Comparison of ENCODE assay signal across 11 mouse cellular contexts in genomic region chr11:116985504-116986385, GRCm38 (mm10).
A peak's percentile ranks its signal among the peaks of the same experiment; 100 is the strongest.
DNase-seq lines count a peak whose midpoint lies in the region; TF ChIP-seq lines count a peak whose summit lies in the region.
"Had no signal": no experiment of that assay in that cellular context is flagged by ENCODE, and none has a peak within 500 bp of the region (broad histone marks: within the 10 kb centered on the region; RNA-seq: fewer than 3 reads in every experiment).

No protein-coding gene starts in this region.

- H3K4me3 ChIP-seq in bone marrow, adult 2 months (replicated peaks; ENCODE audit: control insufficient read depth, low read depth, low read length): no peak overlapping the region
- H3K4me3 ChIP-seq: embryonic facial prominence, embryonic 13.5 days had no signal

- 58% methylated on average over 15 of the region's 15 CpGs for WGBS in bone marrow, adult 2 months

- 0 out of 2 replicates have a peak, but pooled peaks have one; percentile 10 for TF ChIP-seq POLR2A in bone marrow, adult 2 months (IDR thresholded peaks at IDR 0.05; ENCODE audit: borderline replicate concordance, control insufficient read depth, low read depth, low read length)

- TF ChIP-seq CTCF in bone marrow, adult 2 months (IDR thresholded peaks at IDR 0.05; ENCODE audit: control insufficient read depth, insufficient read depth, low read length): no peak

- no peaks in the 10 kb centered on the region; the same call in none of the 2 replicates for H3K4me1 ChIP-seq in bone marrow, adult 2 months (ENCODE audit: control insufficient read depth, insufficient read depth, low read length)

- peak; percentile 35 for DNase-seq in adrenal gland, adult 2 months
- no peak for DNase-seq in adrenal gland, adult 18-20 months (ENCODE audit: low spot score in 2 of 2)
- DNase-seq in heart, adult 9 months (ENCODE audit: low spot score in 2 of 2): peak; percentile 8 to 14
- DNase-seq in heart, adult 8-10 months (ENCODE audit: low spot score): no peak
- DNase-seq in lung, postnatal 14 days: peak; percentile 2
- no peak for DNase-seq in spleen, postnatal 10 days (ENCODE audit: low spot score in 2 of 2)
- DNase-seq in urinary bladder, adult 2 months (ENCODE audit: low spot score): no peak
- DNase-seq: lung, embryonic 14.5 days; thymus, postnatal 4 days had no signal

- peak overlapping the region; percentile 71 for H3K27ac ChIP-seq in bone marrow, adult 2 months (ENCODE audit: control insufficient read depth, insufficient read depth, low read depth, low read length, poor library complexity)
- H3K27ac ChIP-seq: embryonic facial prominence, embryonic 13.5 days had no signal

Comparison
In these comparisons a context has a peak if more than half of its experiments do, and no peak if none do; other contexts are left out.
1. DNase-seq: peak in adrenal gland, adult 2 months (single experiment), heart, adult 9 months (2 of 2) and lung, postnatal 14 days (single experiment); none in adrenal gland, adult 18-20 months (0 of 2), heart, adult 8-10 months (single experiment), spleen, postnatal 10 days (0 of 2) and urinary bladder, adult 2 months (single experiment).